Mouse (Mus musculus): ENCODE data around the gene Sf3b5. TPM values are rescaled to one million over a fixed set of nuclear protein-coding genes. Genes with fewer than 3 reads are reported as not detected.

Sf3b5 gene
- polyA plus RNA-seq, 1 experiment from 2014 or later, result 44.2 TPM

DNA sequence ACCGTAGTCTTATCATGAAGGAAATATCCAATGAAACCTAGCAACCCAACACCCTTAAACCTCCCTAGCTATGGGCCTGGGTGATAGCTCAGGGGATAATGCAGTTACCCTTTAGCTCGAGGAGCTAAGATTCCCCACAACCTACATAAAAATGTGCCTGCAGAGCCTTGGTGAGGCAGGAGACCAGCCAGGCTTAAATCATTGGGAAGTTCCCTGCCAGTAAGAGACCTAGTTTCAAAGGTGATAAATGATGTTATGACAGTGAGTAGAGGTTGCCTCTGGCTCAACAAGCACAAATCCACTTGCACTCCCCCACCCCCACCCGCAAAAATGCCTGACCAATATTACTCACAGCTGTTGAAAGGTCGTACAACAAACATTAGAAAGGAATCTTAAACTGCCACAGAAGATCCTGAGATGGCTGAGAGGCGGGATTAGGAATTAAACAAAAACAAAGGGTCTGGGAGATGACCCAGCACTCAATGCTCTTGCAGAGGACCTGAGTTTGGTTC, 39.4 kb upstream of the Sf3b5 start:
- no peak overlapping the region for H3K4me3 ChIP-seq (ENCODE audit: low read depth, low read length)
- no peak overlapping the region for H3K27ac ChIP-seq (ENCODE audit: low read depth)
- H3K9ac ChIP-seq, result no peak overlapping the region
- ATAC-seq (ENCODE audit: insufficient read depth) (no peak), DNase-seq (no peak)
- no peaks in the 10 kb centered on the region for H3K36me3 ChIP-seq (ENCODE audit: insufficient read depth)
- H3K4me2 ChIP-seq, result no peak overlapping the region
- no peaks in the 10 kb centered on the region for H3K27me3 ChIP-seq (ENCODE audit: insufficient read depth, low read length)
- 59% methylated on average over 5 of the region's 5 CpGs for WGBS
- H3K9me3 ChIP-seq (ENCODE audit: low read depth, low read length), result no peaks in the 10 kb centered on the region
- no peak for TF ChIP-seq CTCF (IDR thresholded peaks at IDR 0.05; ENCODE audit: low read depth)
- H3K4me1 ChIP-seq (ENCODE audit: insufficient read depth), result no peaks in the 10 kb centered on the region

DNA sequence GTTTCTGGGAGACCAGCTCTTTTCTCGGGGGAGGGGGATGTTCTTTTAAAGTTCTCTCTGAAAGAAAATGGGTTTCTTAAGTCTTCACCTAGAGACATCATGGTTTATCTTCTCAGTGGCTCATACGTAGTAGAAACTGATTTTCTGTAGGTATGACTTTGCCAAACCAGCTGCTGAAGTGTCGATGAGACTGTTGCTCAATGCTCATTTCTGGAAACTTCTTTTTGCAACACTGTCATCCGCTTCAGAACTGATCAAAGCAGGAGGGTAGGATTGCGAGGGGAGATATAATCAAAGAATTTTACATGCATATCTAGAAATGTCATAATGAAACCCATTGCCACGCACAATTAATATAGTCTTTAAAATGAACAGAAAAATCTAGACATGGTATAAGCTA, 30.6 kb upstream of the Sf3b5 start:
- DNase-seq (no peak), ATAC-seq (ENCODE audit: insufficient read depth) (no peak)
- no peaks in the 10 kb centered on the region for H3K4me1 ChIP-seq (ENCODE audit: insufficient read depth)
- 83% methylated on average over 6 of the region's 6 CpGs for WGBS
- no peaks in the 10 kb centered on the region for H3K36me3 ChIP-seq (ENCODE audit: insufficient read depth)
- H3K27me3 ChIP-seq (ENCODE audit: insufficient read depth, low read length), result no peaks in the 10 kb centered on the region
- no peak overlapping the region for H3K9ac ChIP-seq
- H3K4me2 ChIP-seq, result no peak overlapping the region
- no peak for TF ChIP-seq CTCF (IDR thresholded peaks at IDR 0.05; ENCODE audit: low read depth)
- H3K27ac ChIP-seq (ENCODE audit: low read depth), result no peak overlapping the region
- H3K9me3 ChIP-seq (ENCODE audit: low read depth, low read length), result no peaks in the 10 kb centered on the region
- no peak overlapping the region for H3K4me3 ChIP-seq (ENCODE audit: low read depth, low read length)

DNA sequence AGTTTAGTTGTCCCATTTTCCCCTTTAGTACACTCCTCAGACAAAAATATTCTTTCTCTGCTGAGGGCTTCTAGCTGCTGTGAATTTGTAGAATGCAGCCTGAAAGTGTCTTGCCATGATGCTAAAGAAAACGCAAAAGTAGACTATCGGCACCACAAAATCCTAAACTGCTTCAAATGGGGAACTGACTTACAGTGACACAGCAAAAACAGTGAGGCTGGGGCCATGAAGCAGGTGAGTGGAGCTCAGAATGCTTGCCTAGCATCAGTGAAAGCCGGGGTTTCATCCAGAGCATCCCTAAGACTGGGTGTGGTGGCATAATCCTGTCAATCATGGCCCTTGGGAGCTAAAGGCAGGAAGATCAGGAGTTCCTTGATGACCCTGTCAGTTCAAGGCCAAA, 29.7 kb upstream of the Sf3b5 start:
- WGBS, result 83% methylated on average over 3 of the region's 3 CpGs
- Histone ChIP-seq H3K9me3 (ENCODE audit: low read depth, low read length) (no peaks in the 10 kb centered on the region), H3K27me3 (ENCODE audit: insufficient read depth, low read length) (no peaks in the 10 kb centered on the region), H3K4me2 (no peak overlapping the region), H3K36me3 (ENCODE audit: insufficient read depth) (no peaks in the 10 kb centered on the region), H3K9ac (no peak overlapping the region), H3K27ac (ENCODE audit: low read depth) (no peak overlapping the region), H3K4me1 (ENCODE audit: insufficient read depth) (no peaks in the 10 kb centered on the region), H3K4me3 (ENCODE audit: low read depth, low read length) (no peak overlapping the region)
- TF ChIP-seq CTCF (IDR thresholded peaks at IDR 0.05; ENCODE audit: low read depth), result no peak
- no peak for DNase-seq
- no peak for ATAC-seq (ENCODE audit: insufficient read depth)

GRCm38 (mm10) chr10:12975957-12976356, 29.2 kb upstream of the Sf3b5 start:
- no peaks in the 10 kb centered on the region for H3K4me1 ChIP-seq (ENCODE audit: insufficient read depth)
- H3K9me3 ChIP-seq (ENCODE audit: low read depth, low read length), result no peaks in the 10 kb centered on the region
- no peaks in the 10 kb centered on the region for H3K27me3 ChIP-seq (ENCODE audit: insufficient read depth, low read length)
- no peak for DNase-seq
- no peak overlapping the region for H3K9ac ChIP-seq
- H3K4me3 ChIP-seq (ENCODE audit: low read depth, low read length), result no peak overlapping the region
- H3K4me2 ChIP-seq, result no peak overlapping the region
- no peak for TF ChIP-seq CTCF (IDR thresholded peaks at IDR 0.05; ENCODE audit: low read depth)
- no peak for ATAC-seq (ENCODE audit: insufficient read depth)
- H3K36me3 ChIP-seq (ENCODE audit: insufficient read depth), result no peaks in the 10 kb centered on the region
- no peak overlapping the region for H3K27ac ChIP-seq (ENCODE audit: low read depth)
- 83% methylated on average over 7 of the region's 7 CpGs for WGBS

DNA sequence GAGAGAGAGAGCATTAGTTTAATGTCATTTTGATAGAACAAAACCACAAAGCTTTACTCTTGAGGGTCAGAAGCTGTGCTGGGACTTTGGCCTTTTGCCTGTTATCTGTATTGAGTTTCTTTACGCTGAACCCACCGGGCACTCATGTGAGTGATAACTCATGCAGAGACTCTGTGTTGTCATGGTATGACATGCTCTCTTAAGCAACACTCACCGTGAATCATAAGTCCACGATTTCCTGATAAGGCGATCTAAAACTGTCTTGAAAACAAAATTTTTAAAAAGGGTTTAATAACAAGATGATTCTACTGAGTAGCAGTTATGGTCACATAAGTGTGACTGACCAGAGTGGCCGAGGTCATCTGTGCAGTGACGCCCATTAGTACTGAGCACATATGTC, 28.6 kb upstream of the Sf3b5 start:
- H3K9ac ChIP-seq, result no peak overlapping the region
- no peak overlapping the region for H3K4me3 ChIP-seq (ENCODE audit: low read depth, low read length)
- no peak for ATAC-seq (ENCODE audit: insufficient read depth)
- no peaks in the 10 kb centered on the region for H3K9me3 ChIP-seq (ENCODE audit: low read depth, low read length)
- DNase-seq, result no peak
- H3K4me2 ChIP-seq, result no peak overlapping the region
- no peak for TF ChIP-seq CTCF (IDR thresholded peaks at IDR 0.05; ENCODE audit: low read depth)
- no peaks in the 10 kb centered on the region for H3K27me3 ChIP-seq (ENCODE audit: insufficient read depth, low read length)
- no peaks in the 10 kb centered on the region for H3K36me3 ChIP-seq (ENCODE audit: insufficient read depth)
- 76% methylated on average over 7 of the region's 7 CpGs for WGBS
- no peak overlapping the region for H3K27ac ChIP-seq (ENCODE audit: low read depth)
- H3K4me1 ChIP-seq (ENCODE audit: insufficient read depth), result no peaks in the 10 kb centered on the region

- no peak for TF ChIP-seq CTCF (IDR thresholded peaks at IDR 0.05; ENCODE audit: low read depth)
- WGBS, result 73% methylated on average over 9 of the region's 9 CpGs
- Histone ChIP-seq H3K4me1 (ENCODE audit: insufficient read depth) (no peaks in the 10 kb centered on the region), H3K36me3 (ENCODE audit: insufficient read depth) (no peaks in the 10 kb centered on the region), H3K27ac (ENCODE audit: low read depth) (no peak overlapping the region), H3K27me3 (ENCODE audit: insufficient read depth, low read length) (no peaks in the 10 kb centered on the region), H3K9ac (no peak overlapping the region), H3K4me2 (no peak overlapping the region), H3K4me3 (ENCODE audit: low read depth, low read length) (no peak overlapping the region), H3K9me3 (ENCODE audit: low read depth, low read length) (no peaks in the 10 kb centered on the region)
- DNase-seq (no peak), ATAC-seq (ENCODE audit: insufficient read depth) (no peak)
Observed at GRCm38 (mm10) chr10:12977787-12978212, 27.3 kb upstream of the Sf3b5 start.

DNA sequence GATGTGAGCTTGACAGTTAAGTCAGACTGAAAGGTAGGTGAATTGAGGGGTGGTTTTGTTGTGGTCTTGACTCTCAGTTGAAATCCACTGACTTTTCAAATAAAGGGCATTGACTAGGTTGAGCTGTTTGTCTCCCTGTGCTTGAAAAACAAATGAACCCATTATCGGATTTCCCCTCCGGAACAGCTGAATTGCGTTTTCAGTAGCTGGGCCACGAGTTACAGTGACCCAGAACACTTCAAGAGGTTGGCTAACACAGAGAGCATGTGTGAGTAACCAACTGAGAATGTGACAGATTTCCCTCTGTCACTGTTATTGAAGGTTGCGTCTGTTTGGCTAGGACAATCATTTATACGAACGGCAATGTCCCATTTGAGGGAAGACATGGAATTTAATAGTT, 24.1 kb upstream of the Sf3b5 start:
- Histone ChIP-seq H3K9ac (no peak overlapping the region), H3K4me2 (no peak overlapping the region), H3K27ac (ENCODE audit: low read depth) (no peak overlapping the region), H3K36me3 (ENCODE audit: insufficient read depth) (no peaks in the 10 kb centered on the region), H3K4me3 (ENCODE audit: low read depth, low read length) (no peak overlapping the region), H3K4me1 (ENCODE audit: insufficient read depth) (no peaks in the 10 kb centered on the region), H3K9me3 (ENCODE audit: low read depth, low read length) (no peaks in the 10 kb centered on the region), H3K27me3 (ENCODE audit: insufficient read depth, low read length) (no peaks in the 10 kb centered on the region)
- DNase-seq (no peak), ATAC-seq (ENCODE audit: insufficient read depth) (no peak)
- WGBS, result 63% methylated on average over 7 of the region's 7 CpGs
- no peak for TF ChIP-seq CTCF (IDR thresholded peaks at IDR 0.05; ENCODE audit: low read depth)

DNA sequence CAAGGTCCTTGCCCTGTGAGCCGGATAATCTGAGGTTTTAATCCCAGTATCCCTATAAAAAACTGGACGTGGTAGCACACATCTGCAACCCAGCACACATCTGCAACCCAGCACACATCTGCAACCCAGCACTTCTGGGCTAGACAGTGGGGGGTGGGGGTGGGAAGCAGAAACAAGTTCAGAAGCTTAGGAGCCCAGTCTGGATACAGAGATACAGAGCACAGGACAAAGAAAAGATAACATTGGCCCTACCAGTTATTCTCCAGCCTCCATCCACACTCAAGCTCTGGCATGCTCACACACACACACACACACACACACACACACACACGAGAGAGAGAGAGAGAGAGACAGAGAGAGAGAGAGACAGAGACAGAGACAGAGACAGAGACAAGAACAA, 21.6 kb upstream of the Sf3b5 start:
- Histone ChIP-seq H3K36me3 (ENCODE audit: insufficient read depth) (no peaks in the 10 kb centered on the region), H3K27ac (ENCODE audit: low read depth) (no peak overlapping the region), H3K4me2 (no peak overlapping the region), H3K4me3 (ENCODE audit: low read depth, low read length) (no peak overlapping the region), H3K27me3 (ENCODE audit: insufficient read depth, low read length) (no peaks in the 10 kb centered on the region), H3K9ac (no peak overlapping the region), H3K4me1 (ENCODE audit: insufficient read depth) (no peaks in the 10 kb centered on the region), H3K9me3 (ENCODE audit: low read depth, low read length) (no peaks in the 10 kb centered on the region)
- no peak for TF ChIP-seq CTCF (IDR thresholded peaks at IDR 0.05; ENCODE audit: low read depth)
- ATAC-seq (ENCODE audit: insufficient read depth) (no peak), DNase-seq (no peak)
- WGBS, result 62% methylated on average over 3 of the region's 3 CpGs
